Mouse (Mus musculus): ENCODE results near the gene Stom.
A peak's percentile ranks its signal among the peaks of the same experiment; 100 is the strongest.

Stom gene

DNA sequence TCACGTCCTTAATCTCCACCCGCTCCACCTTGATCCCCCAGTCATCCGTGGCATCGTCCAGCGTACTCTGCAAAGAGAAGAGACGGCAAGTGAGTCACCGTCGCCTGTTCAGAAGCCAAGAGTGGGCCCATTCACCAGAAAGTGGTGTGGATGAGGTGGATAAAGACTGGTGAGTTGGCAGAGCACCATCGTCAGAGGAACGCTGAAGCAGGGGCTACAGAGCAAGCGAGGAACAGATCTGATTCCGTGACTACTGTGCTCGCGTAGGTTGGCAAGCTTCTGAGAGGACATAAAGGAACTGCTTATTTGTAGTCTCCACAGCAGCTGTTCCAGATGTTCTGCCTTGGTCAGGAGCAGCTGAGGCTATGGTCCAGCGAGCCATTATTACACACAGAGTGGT, 16.4 kb downstream of the Stom start:
- no peak for DNase-seq (ENCODE audit: low spot score in 2 of 2)

DNA sequence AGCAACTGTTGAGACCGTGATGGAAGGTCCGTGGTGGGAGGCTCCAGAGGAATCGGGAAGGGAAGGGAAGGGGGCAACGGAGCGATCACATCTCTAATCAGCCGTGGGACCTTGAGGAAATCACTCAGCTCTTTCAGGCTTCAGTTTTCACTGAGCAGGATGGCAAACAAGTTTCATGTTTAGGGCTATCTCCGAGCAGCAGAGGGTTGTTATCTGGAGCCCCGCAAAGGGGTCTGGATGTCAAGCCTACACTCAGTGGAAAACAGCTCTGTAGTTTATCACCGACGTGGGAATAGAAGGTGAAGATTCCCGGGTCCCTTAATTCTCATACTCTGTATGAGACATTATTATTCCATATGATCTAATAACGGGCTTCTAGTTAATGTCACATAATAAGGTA, 18.4 kb downstream of the Stom start:
- no peak for DNase-seq (ENCODE audit: low spot score in 2 of 2)

DNA sequence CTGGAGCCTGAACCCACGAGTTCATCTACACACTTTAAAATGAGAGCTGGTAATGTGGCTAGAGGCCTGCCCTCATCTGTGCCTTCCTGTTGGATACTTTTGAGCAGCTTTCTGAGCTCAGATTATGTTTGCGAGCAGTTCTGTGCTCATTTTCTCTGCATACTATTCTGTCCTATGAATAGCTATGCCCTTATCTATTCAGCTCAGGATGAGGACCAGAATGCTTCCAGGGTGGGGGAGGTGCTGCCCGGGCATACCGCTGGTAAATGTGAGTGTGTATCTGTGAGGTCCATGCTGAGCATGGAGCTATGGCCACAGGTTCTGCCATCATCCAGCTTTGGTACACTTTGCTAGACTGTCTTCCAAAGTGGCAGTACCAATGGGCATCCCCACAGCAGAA, 19.2 kb downstream of the Stom start:
- peak; percentile 28 to 54 for DNase-seq (ENCODE audit: low spot score in 2 of 2)

DNA sequence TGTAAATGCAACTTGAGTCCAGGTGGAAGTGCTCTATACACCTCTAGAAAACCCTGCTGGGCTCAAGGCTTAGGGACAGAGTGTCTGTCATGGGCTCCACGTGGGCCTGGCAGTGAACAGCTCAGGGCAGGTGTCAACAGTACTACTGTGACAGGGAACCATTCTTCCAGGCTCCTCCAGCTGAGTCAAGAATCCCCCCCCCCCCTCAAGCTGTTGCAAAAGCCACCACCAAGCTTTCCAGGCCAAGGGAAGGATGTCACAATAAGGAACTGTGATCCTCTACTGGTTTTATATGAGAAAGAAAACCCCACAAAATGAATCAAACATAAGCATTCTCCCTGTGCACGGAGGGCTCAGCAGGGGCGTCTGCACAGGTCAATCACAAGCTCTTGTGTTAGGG, 22.5 kb downstream of the Stom start:
- no peak for DNase-seq (ENCODE audit: low spot score in 2 of 2)

DNA sequence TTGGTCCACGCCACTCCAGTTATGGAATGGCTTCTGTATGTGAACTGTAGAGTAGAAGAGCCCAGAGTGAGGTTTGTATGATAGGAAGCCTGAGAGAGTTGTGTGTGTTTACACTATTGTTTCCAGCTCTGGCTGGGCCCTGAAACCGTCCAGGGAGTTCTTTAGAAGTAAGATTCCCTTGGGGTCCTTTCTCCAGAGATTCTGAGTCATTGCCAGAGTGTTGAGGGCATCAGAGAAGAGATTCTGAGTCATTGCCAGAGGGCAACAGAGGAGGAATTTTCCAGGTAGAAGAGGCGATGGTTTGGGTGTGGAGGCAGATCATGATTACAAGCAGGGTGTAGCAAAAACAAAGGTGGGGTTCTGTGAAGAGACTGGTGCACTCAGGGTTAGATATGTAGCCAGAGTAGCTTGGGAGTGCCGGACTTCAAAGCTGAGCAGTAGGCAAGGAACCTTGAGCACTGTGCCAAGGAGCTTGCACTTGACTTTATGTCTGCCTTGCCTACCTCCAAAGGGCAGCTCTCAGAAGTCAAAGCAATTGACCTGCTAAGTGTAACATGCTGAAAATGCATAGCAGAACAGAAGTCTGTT, 26.8 kb downstream of the Stom start:
- DNase-seq (ENCODE audit: low spot score in 2 of 2), result no peak

DNA sequence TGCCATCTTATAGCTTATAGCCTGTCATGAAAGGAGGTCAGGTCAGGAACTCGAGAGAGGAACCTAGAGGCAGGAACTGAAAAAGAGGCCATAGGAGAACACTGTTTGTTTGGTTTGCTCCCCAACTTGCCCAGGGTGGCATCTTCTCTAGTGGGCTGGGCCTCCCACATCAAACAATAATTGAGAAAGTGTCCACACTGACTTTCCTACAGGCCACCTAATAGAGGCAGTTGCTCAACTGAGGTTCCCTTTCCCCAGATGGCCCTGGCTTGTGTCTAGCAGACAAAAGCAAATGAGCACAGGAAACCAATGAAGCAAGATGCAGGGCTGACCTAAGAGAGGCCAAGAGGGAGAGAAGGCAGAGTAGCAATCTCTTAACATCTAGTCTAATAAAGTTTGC, 28.6 kb downstream of the Stom start:
- DNase-seq (ENCODE audit: low spot score in 2 of 2), result peak in 1 of 2 experiments; percentile 29

DNA sequence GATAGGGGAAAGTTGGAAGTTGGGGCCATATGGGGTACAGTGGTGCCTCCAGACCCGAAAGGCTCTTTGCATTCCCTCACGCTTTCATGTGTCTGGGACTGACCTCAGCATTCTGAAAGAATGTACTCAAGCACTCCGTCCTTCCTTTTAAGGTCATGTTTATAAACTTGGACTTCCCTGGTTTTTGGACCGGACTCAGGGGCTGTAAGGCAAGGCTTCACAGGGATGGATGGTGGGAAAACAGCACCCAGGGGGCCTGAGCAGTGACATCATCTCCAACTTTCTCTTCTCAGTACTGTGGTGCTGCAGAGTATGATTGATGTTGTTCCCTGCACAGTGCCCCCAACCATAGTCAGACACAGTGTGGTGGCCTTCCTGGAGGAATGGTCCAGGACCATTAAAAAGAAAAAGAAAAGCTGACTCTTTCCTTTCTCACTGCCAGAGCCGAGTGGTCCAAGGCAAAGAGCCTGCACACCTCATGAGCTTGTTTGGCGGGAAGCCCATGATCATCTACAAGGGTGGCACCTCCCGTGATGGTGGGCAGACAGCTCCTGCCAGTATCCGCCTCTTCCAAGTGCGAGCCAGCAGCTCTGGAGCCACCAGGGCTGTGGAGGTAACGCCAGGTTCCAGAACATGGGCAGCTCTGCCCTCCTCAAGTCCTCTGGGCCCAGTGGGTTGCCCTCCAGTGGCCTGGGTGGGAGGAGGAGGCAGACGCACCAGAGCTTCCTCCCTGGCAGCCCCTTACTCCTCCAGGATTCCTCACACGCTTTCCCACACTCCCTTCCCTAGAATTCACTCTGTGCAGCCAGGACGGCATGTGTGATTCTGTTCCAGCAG, 34.5 kb downstream of the Stom start:
- no peak for DNase-seq (ENCODE audit: low spot score in 2 of 2)

DNA sequence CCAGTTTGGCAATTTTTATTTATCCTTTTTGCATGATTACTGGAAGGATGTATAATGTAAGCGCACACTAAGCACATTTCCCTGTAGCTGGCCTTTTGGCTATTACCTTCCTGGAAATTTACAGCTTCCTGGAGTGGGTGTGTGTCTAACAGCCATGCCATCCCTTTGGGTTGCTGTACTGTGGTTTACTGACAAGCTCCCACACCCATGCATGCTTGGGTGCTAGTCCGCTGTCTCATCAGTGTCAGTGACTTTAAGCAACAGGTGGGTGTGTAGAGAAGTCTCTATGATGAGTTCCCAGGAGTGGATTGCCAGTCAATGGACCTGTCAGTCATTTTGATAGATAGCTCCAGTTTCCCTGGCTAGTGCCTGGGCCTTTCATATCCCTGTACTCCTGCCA, 37.3 kb downstream of the Stom start:
- DNase-seq (ENCODE audit: low spot score in 2 of 2), result no peak

DNA sequence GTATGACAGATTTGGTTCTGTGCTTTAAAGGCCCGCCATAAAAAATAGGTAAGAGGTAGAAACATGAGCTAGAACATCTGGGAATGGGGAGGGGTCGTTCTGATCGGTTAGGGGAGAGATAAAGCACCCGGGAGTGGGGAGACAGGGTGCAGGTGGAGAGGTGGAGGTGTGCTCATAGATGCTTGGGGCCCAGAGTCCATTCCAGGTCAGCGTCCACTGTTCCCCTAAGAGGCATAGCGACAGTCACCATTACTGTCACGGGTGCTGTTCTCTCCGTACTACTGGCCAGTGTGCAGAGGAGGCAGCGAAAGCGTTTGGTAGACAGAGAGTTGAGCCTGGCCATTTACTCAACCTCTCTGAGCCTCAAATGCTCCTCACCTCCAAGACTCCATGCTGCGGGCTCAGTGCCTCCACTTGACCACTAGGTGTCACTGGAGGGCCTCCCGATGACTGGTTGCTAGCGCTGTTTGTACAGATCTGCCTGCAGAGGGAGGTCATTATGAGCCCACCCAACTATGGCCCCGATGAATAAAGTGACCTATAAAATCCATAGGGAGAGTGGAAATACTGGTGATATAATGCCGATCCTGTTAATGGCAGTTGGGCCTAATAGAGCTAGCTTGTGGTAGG, 39.0 kb downstream of the Stom start:
- peak; percentile 69 to 78 for DNase-seq (ENCODE audit: low spot score in 2 of 2)

DNA sequence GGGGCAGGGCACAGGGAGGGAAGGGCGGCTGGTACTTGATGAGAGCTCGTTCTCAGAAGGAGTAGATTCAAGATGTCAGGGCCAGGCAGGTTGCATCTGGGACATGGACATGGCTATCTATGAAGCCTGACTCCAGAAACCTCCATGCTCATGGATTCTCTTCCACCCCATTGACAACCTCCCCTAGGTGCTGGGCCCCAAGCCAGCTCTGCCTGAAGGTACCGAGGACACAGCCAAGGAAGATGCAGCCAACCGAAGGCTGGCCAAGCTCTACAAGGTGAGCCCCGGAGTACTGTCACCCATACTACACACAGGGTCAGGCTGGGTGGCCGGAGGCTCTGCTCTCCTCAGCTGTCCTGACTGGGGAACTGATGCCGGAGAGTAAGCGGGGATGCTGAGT, 43.5 kb downstream of the Stom start:
- no peak for DNase-seq (ENCODE audit: low spot score in 2 of 2)

DNA sequence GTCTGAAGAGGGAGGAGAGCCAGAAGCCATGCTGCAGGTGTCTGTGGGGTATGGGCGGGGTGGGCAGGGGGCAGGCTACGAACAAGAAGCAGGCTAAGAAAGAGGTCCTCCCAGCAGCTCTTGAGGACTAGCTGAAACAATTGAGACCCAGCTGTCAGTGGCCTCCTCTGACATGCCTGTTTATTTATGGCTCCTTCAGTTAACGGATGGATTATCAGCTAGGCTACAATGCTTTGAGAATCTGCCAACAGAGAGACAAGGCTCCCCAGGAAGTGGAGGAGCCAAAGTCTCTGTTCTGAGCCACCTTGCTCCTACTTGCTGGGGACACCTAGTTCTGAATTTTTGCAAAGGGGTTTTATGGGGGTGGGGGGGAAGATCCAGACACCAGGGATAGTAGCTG, 44.1 kb downstream of the Stom start:
- no peak for DNase-seq (ENCODE audit: low spot score in 2 of 2)

DNA sequence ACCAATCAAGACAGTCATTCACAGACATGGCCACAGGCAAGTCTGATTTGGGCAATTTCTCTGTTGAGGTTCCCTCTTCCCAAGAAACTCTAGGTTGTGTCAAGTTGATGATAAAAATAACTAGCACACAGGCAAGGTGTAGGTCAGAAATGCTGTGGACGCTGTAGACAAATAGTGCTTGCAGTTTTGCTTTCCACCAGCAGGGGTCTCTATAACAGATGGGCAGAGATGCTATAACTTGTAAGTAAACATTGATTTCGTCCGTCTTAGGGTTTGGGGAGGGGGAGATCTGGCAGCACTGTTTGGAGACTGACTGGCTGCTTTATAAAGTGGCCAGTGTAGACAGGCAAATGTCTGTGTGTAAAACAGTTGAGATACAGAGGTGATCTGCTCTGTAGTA, 44.9 kb downstream of the Stom start:
- DNase-seq (ENCODE audit: low spot score in 2 of 2), result peak; percentile 30 to 46

DNA sequence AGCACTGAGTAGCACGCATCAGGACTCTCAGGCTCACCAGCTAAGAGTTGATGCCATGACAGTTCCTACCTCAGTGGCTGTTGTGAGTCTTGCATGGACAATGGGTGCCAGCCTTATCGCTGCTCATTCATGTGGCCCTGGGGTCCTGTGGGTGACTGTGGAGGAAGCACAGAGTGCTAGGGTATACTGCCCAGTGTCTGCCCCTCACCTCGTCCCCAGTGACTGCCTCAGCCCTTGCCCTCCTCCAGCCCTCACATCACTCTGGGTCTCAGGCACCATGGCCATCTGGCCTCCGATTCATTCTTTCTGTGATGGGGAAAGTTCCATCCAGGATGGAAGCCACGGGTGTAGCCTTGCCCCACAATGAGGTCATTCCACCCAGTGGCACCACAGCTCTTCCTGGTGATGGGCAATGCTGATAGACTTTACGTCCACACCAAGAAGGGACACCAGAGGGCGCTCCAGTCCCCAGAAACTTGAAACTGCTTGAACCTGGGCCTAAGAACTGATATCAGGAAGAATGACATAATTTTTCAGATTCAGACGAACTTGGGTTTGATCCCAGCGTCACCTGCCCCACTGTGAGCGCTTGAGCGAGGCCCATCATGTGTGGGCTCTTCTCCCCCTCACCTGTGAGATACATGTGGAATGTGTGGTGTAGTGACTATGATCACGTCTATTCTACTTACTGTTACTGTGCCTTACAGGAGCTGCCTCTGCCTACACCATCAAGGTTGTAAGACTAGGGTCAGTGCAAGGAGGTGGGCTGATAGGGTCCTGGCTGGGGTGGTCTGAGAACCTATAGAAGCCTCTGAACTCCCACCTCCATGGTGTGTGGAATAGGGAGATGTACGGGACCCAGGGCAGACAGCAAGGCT, 47.8 kb downstream of the Stom start:
- DNase-seq (ENCODE audit: low spot score in 2 of 2), result peak; percentile 56 to 70

DNA sequence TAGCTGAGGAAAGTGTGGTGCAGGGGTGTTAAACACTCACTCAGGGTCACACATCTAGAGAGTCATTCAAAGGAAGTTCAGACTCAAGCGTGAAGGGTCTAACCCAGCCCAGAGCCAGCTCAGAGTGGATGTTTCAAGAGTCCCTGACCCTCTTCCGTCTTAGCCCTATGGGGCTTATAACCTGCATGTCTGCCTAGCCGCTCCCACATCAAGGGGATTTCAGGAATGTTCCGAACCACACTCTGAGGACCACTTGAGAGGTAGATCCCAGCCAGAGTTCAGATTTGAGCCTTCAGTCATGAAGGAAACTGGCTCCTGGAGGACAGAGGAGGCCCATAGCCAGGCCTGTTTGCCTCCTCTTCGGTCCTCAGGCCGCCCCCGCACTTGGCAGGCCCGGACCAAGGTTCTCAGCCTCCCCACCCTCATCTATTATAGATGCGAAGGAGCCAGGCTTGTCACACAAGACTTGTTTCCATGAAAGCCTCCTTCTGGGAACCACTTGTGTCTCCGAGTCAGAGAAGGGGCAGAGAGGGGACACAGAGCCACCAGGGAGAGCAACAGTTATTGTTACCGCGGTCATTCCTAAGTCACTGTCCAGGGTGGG, 49.7 kb downstream of the Stom start:
- no peak for DNase-seq (ENCODE audit: low spot score in 2 of 2)

DNA sequence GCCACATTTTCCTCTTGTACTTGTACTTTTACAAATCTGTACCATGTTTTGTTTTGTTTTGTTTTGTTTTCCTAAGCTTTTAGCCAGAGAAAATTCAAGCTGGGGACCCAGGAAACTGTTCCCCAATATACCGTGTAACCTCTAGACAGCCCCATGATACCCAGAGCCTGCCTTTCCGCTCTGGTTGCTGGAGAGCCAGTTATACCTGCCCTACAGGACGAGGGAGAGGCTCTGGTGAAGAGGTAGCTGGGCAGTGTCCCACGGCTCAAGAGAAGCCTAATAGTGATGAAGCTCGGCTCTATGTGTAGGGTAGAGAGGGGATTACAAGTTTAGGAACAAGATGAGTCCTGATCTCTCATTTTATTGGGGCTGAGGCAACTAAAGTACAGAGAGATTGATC, 51.6 kb downstream of the Stom start:
- no peak for DNase-seq (ENCODE audit: low spot score in 2 of 2)

DNA sequence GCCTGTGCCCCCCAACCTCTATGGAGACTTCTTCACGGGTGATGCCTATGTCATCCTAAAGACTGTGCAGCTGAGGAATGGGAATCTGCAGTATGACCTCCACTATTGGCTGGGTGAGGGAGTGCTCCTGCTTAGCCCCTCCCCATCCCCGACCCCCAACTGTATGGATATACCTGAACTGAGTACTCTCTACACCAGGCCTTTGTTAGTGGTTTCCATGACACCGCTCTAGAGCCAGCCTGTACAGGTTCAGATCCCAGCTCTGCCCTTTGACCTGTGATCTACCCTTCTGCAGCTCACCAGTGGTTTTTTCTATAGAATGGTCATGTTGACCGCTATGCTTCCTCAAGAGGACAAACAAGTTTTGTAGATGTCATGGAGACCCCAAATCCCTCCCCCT, 52.8 kb downstream of the Stom start:
- no peak for DNase-seq (ENCODE audit: low spot score in 2 of 2)

DNA sequence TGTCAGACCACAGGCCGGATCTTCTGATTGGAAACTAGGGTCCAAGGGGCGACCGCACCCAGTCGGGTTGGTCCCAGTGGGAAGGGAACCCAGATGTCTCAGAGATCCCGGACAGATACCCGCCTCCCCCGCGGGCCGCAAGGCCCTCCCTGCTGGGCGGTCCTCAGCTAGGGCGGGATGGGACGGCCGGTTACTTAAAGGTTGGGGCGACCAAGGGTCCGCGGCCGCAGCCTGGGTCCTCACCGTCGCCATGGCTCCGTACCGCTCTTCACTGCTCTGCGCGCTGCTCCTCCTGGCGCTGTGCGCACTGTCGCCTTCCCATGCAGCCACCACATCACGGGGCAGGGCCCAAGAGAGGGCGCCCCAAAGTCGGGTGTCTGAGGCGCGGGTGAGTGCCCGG, 54.6 kb downstream of the Stom start:
- DNase-seq (ENCODE audit: low spot score in 2 of 2), result no peak

DNA sequence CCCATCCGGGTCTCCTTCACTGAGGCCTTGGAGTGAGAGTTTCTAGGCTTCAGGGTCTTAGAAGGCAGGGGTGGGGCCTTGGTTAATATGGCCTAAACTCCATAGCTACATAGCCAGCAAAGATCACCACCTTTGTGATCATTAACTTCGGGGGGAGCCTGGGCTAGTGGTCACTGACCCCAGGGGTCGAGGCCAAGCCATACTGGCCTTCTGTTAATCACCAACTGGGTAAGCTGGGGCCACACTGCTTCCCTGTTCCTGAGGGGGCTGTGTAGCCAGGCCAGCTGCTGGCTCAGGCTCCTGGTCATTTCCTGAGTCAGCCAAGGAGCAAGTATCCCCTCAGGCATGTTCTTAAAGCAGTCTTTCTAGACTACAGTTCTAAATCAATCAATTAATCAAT, 56.8 kb downstream of the Stom start:
- no peak for DNase-seq (ENCODE audit: low spot score in 2 of 2)

DNA sequence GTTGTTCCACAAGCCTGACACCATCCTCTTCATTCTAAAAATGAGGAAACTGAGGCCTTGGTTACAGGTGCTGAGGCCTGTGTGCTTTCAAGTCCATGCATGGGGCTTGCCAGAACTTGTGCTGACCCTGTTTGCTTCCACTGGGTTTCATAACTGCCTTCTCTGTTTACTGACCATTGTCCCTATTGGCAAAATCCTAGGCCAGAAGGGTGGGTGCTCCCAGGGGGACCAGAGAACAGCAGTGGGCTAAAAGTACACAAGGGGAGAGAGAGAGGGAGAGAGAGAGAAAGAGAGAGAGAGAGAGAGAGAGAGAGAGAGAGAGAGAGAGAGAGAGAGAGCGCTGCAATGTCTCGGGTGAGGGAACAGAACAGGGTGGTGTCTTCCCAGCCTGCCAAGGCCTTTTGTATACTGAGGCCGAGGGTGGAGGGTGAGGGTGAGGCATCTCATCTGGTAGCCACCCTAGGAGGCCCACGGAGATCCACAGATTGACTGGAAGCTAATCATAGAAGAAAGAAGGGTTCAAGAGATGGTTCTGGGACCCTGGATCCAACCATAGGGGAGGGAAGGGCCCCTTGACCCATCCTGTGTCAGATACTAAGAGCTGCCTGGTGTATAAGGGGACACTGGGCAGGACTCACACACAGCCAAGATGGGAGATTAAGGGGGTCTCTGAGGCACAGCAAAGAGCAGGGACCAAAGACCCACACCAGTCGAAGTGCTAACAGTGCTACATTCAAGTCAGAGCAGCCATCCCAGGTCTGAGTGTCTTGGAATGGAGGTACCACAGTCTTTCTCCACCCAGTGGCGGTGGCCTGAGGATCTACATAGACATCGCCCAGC, 58.2 kb downstream of the Stom start:
- DNase-seq (ENCODE audit: low spot score in 2 of 2), result no peak

DNA sequence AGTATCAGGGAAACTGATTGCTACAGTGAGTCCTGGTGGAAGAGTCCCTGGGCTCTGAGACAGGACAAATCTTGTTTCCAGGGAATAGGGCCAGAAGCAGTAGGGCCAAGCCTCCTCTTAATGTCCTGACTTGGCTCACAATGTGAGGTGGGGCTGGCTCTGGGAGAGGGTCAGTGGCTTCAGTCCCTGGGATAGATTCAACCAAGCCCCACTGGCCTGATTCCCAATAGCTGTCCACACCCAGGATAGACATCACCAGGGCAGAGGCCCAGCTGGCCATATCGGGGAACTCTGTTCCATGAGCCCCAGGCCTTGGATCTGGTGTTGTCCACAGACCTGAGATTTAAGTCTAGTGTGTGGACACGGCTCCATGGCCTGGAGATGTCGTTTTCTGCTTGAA, 59.1 kb downstream of the Stom start:
- DNase-seq (ENCODE audit: low spot score in 2 of 2), result no peak

DNA sequence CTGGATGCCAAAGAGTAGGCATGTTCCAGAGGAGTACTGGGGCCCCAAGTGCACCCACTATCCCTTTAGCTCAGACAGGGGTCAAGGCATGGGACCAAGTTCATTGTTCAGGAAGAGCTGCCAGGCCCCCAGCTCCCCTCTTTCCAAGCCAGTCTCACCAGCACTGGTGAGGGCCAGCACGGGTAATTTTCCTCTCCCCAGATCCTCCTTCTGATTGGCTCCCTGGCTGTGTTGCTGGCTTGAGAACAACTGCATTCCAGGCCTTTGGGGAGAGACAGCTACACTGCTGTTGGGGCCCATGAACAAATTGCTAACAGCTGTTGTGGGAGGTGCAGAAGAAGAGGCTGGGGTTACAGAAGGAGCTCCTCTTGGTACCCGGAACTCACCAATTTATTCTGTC, 63.2 kb downstream of the Stom start:
- no peak for DNase-seq (ENCODE audit: low spot score in 2 of 2)
